Mouse (Mus musculus): ENCODE results near the gene Olfr1506. TPM values are rescaled to one million over a fixed set of nuclear protein-coding genes. Genes with fewer than 3 reads are reported as not detected.
"Not testable (repeated sequence)": the region's sequence is repeated elsewhere in the genome, so short reads cannot be mapped to it uniquely, and the experiment has no call there.

Gene Olfr1506
- polyA plus RNA-seq (2012; rRNA removed) = not detected in 2 replicates

- DNase-seq (ENCODE audit: low read depth) = not testable (repeated sequence)
These were observed at the start of gene Olfr1506 for GRCm38 (mm10) chr2:90224393-90224792. Gene Olfr1506, minus strand, starts transcription at chr2:90224493.

- no peak for DNase-seq (ENCODE audit: low read depth)
- no peak for TF ChIP-seq CTCF (IDR thresholded peaks at IDR 0.05; ENCODE audit: borderline replicate concordance, extremely low read depth, insufficient read depth, insufficient read length)
- TF ChIP-seq POLR2A (IDR thresholded peaks at IDR 0.05; ENCODE audit: borderline replicate concordance, extremely low read depth, insufficient read depth, insufficient read length, poor library complexity, severe bottlenecking) = no peak
These were observed 46.6 kb upstream of the Olfr1506 start, which contains the start of gene Olfr1271 for GRCm38 (mm10) chr2:90270932-90271331. Gene Olfr1271, minus strand, starts transcription at chr2:90271032.

GRCm38 (mm10) chr2:90257492-90257891, 33.2 kb upstream of the Olfr1506 start, which contains the start of gene Olfr142:
Gene Olfr142, minus strand, starts transcription at chr2:90257592.
- DNase-seq (ENCODE audit: low read depth) = no peak
- TF ChIP-seq CTCF (IDR thresholded peaks at IDR 0.05; ENCODE audit: borderline replicate concordance, extremely low read depth, insufficient read depth, insufficient read length) (no peak), POLR2A (IDR thresholded peaks at IDR 0.05; ENCODE audit: borderline replicate concordance, extremely low read depth, insufficient read depth, insufficient read length, poor library complexity, severe bottlenecking) (no peak)

- DNase-seq (ENCODE audit: low read depth) = not testable (repeated sequence)
These were observed 24.7 kb downstream of the Olfr1506 start for GRCm38 (mm10) chr2:90199606-90200005.

GRCm38 (mm10) chr2:90195285-90195684, 29.0 kb downstream of the Olfr1506 start:
- DNase-seq (ENCODE audit: low read depth) = not testable (repeated sequence)

- not testable (repeated sequence) for DNase-seq (ENCODE audit: low read depth)
These were observed 29.5 kb downstream of the Olfr1506 start for GRCm38 (mm10) chr2:90194750-90195149.

GRCm38 (mm10) chr2:90187082-90187481, 37.2 kb downstream of the Olfr1506 start:
- DNase-seq (ENCODE audit: low read depth) = not testable (repeated sequence)

- DNase-seq (ENCODE audit: low read depth) = not testable (repeated sequence)
These were observed 38.2 kb downstream of the Olfr1506 start for GRCm38 (mm10) chr2:90186082-90186481.

Other genes starting within 250 kb of the Olfr1506 start
- not detected in 2 replicates for gene Olfr1261, start 233.3 kb downstream of the Olfr1506 start, polyA plus RNA-seq (2012; rRNA removed)
- gene Olfr1262, start 224.3 kb downstream of the Olfr1506 start, polyA plus RNA-seq (2012; rRNA removed) = not detected in 2 replicates
- not detected in 2 replicates for gene Olfr1263, start 212.4 kb downstream of the Olfr1506 start, polyA plus RNA-seq (2012; rRNA removed)
- gene Olfr1264, start 198.9 kb downstream of the Olfr1506 start, polyA plus RNA-seq (2012; rRNA removed) = not detected in 2 replicates
- not detected in 2 replicates for gene Olfr1265, start 189.2 kb downstream of the Olfr1506 start, polyA plus RNA-seq (2012; rRNA removed)
- gene Olfr140, start 160.9 kb downstream of the Olfr1506 start, polyA plus RNA-seq (2012; rRNA removed) = not detected in 2 replicates
- not detected in 2 replicates for gene Olfr1269, start 103.1 kb downstream of the Olfr1506 start, polyA plus RNA-seq (2012; rRNA removed)
- not detected in 2 replicates for gene Olfr32, start 82.2 kb downstream of the Olfr1506 start, polyA plus RNA-seq (2012; rRNA removed)
- not detected in 2 replicates for gene Olfr1270, start 71.4 kb downstream of the Olfr1506 start, polyA plus RNA-seq (2012; rRNA removed)
- not detected in 2 replicates for gene Olfr142, start 33.1 kb upstream of the Olfr1506 start, polyA plus RNA-seq (2012; rRNA removed)
- gene Olfr1271, start 46.5 kb upstream of the Olfr1506 start, polyA plus RNA-seq (2012; rRNA removed) = not detected in 2 replicates
- not detected in 2 replicates for gene Olfr1272, start 68.3 kb upstream of the Olfr1506 start, polyA plus RNA-seq (2012; rRNA removed)
- 0.03 TPM in 1 of 2 replicates, not detected in the other for gene Gm13769, start 97.7 kb upstream of the Olfr1506 start, polyA plus RNA-seq (2012; rRNA removed)
- not detected in 2 replicates for gene Olfr1274-ps, start 174.2 kb upstream of the Olfr1506 start, polyA plus RNA-seq (2012; rRNA removed)

All from brain, embryonic 14.5 days (tissue).